Mouse (Mus musculus) forebrain, postnatal 0 days (tissue): ENCODE measurements around the gene Cldn6. TPM values are rescaled to one million over a fixed set of nuclear protein-coding genes. Genes with fewer than 3 reads are reported as not detected.

Experiments
- ATAC-seq: fragments of 200-750 bp; cut with Nextera tagmentation; 2 replicates; pipeline ENCODE4 v1.8.0; 2017; ENCODE audit warnings: mild to moderate bottlenecking, moderate library complexity
- DNase-seq: peaks from one replicate; pipeline ENCODE4 v3.0.0-alpha.2; 2015
- H3K27ac ChIP-seq: fragments of 300-500 bp; sonication (generic); 2 replicates; pipeline ENCODE4 v1.5.1; 2014; ENCODE audit warnings: low read depth, mild to moderate bottlenecking, antibody characterized with exemption, low read length, moderate library complexity, mixed read lengths
- H3K27me3 ChIP-seq: fragments of 300-500 bp; sonication (generic); 2 replicates; pipeline ENCODE4 v1.6.1; 2014; ENCODE audit warnings: mild to moderate bottlenecking, low read length, mixed read lengths; ENCODE audit not compliant: insufficient read depth
- H3K36me3 ChIP-seq: fragments of 300-500 bp; sonication (generic); 2 replicates; pipeline ENCODE4 v1.6.1; 2014; ENCODE audit warnings: mild to moderate bottlenecking, moderate library complexity; ENCODE audit not compliant: insufficient read depth
- H3K4me1 ChIP-seq: fragments of 300-500 bp; sonication (generic); 2 replicates; pipeline ENCODE4 v1.6.1; 2014; ENCODE audit warnings: antibody characterized with exemption; ENCODE audit not compliant: insufficient read depth
- H3K4me2 ChIP-seq: fragments of 300-500 bp; sonication (generic); 2 replicates; pipeline ENCODE4 v1.6.1; 2014; ENCODE audit warnings: low read depth, mild to moderate bottlenecking, moderate library complexity
- H3K4me3 ChIP-seq: fragments of 300-500 bp; sonication (generic); 2 replicates; pipeline ENCODE4 v1.5.1; 2014; ENCODE audit warnings: low read depth, low read length, mixed read lengths
- H3K9ac ChIP-seq: fragments of 300-500 bp; sonication (generic); 2 replicates; pipeline ENCODE4 v1.6.1; 2014; ENCODE audit warnings: mild to moderate bottlenecking
- H3K9me3 ChIP-seq: fragments of 300-500 bp; sonication (generic); 2 replicates; pipeline ENCODE4 v1.6.1; 2016; ENCODE audit warnings: low read length
- CTCF ChIP-seq: sonication (generic); IDR thresholded peaks from 2 replicates; pipeline ENCODE4 v1.5.1; 2016; ENCODE audit warnings: antibody characterized with exemption, control low read depth, low read depth
- WGBS: fragments of 180-500 bp; shearing (Covaris S2); extraction: QIAGEN DNeasy Blood & Tissue Kit; methylation state at CpG from one replicate; pipeline ENCODE4 v1.1.7; 2014; 5-methylcytosine and 5-hydroxymethylcytosine counted together
- polyA plus RNA-seq: library from polyadenylated mRNA; unstranded; fragments of >200 nt; fragmentation: Nextera tagmentation; extraction: Ambion mirVana; gene quantifications from 2 replicates; pipeline ENCODE4 v1.2.1, GENCODE M21; 2015
- total RNA-seq: library from RNA; depleted of rRNA; stranded (reverse); fragments of >200 nt; gene quantifications from 2 replicates; pipeline ENCODE4 v1.2.3, GENCODE M21; 2014

The Cldn6 gene
- total and polyA plus RNA-seq, 2 experiments from 2014 or later: 0.76 to 1.8 TPM

DNA sequence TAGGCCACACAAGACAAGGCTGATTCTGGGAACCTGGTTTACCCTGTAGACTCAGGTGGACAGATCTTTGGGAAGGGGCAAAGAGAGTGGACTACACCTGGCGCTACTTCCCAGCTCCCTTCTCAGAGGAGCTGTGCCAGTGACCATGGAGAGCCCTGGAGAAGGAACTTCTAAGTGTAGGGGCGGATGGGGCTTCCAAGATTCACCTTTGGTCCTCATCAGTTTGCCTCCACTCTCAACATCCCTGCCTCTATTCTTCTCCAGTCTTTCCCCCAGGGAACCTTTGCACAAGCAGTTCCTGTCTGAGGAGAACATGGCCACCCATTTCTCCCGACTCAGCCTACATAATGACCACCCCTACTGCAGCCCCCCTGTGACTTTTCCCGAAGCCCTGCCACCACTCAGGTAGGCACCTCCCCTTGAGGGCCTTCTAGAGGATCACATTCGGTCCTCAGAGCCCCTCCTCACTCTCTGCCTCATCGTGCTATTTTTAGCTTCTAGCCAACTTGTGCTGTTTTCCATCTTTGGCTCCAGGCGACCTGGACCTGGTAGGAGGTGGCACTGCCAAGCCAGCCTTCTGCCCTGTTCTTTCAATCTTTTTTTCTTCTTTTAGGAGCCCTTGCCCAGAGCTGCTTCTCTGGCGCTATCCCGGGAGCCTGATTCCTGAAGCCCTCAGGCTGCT is 4.6 kb upstream of the Cldn6 start:
- Histone ChIP-seq H3K4me1 (peaks cover 18% of the 10 kb centered on the region; the same call in 1 of the 2 replicates), H3K4me3 (peak overlapping the region; percentile 71), H3K9ac (peak overlapping the region; percentile 72; the same call in 1 of the 2 replicates), H3K36me3 (0 out of 2 replicates have a peak, but pooled peaks cover 6% of the 10 kb centered on the region), H3K4me2 (peak overlapping the region; percentile 85), H3K9me3 (no peaks in the 10 kb centered on the region), H3K27me3 (peaks cover 11% of the 10 kb centered on the region; the same call in 1 of the 2 replicates), H3K27ac (no peak overlapping the region)
- TF ChIP-seq CTCF: no peak
- ATAC-seq (no peak), DNase-seq (no peak)
- 38% methylated on average over 9 of the region's 9 CpGs for WGBS

- Histone ChIP-seq H3K36me3 (0 out of 2 replicates have a peak, but pooled peaks cover under 1% of the 10 kb centered on the region), H3K4me2 (peak overlapping the region; percentile 85; the same call in 1 of the 2 replicates), H3K9ac (no peak overlapping the region), H3K9me3 (no peaks in the 10 kb centered on the region), H3K27ac (no peak overlapping the region), H3K4me3 (no peak overlapping the region), H3K27me3 (peaks cover 18% of the 10 kb centered on the region), H3K4me1 (peaks cover 18% of the 10 kb centered on the region; the same call in 1 of the 2 replicates)
- WGBS: 39% methylated on average over 5 of the region's 5 CpGs
- TF ChIP-seq CTCF: no peak
- ATAC-seq: no peak
- DNase-seq: no peak
Observed at GRCm38 (mm10) chr17:23675127-23675526, 3.9 kb upstream of the Cldn6 start.

GRCm38 (mm10) chr17:23675564-23676281 is 3.3 kb upstream of the Cldn6 start:
- no peak overlapping the region for H3K4me3 ChIP-seq
- peaks cover 18% of the 10 kb centered on the region; the same call in 1 of the 2 replicates for H3K4me1 ChIP-seq
- 14% methylated on average over 15 of the region's 15 CpGs for WGBS
- DNase-seq (no peak), ATAC-seq (no peak)
- H3K27me3 ChIP-seq: peaks cover 24% of the 10 kb centered on the region
- peak overlapping the region; percentile 70 for H3K4me2 ChIP-seq
- TF ChIP-seq CTCF: no peak
- no peak overlapping the region for H3K9ac ChIP-seq
- no peaks in the 10 kb centered on the region for H3K9me3 ChIP-seq
- H3K27ac ChIP-seq: no peak overlapping the region
- no peaks in the 10 kb centered on the region for H3K36me3 ChIP-seq

- H3K4me3 ChIP-seq: peak overlapping the region; percentile 39
- under 1% methylated on average over 37 of the region's 37 CpGs for WGBS
- peak overlapping the region; percentile 23; the same call in 1 of the 2 replicates for H3K9ac ChIP-seq
- peaks cover 18% of the 10 kb centered on the region; the same call in 1 of the 2 replicates for H3K4me1 ChIP-seq
- no peak overlapping the region for H3K27ac ChIP-seq
- H3K9me3 ChIP-seq: no peaks in the 10 kb centered on the region
- no peak for TF ChIP-seq CTCF
- ATAC-seq (no peak), DNase-seq (no peak)
- peak overlapping the region; percentile 70 for H3K4me2 ChIP-seq
- H3K27me3 ChIP-seq: peaks cover 30% of the 10 kb centered on the region
- H3K36me3 ChIP-seq: no peaks in the 10 kb centered on the region
Observed at GRCm38 (mm10) chr17:23676473-23677031, 2.5 kb upstream of the Cldn6 start.

- ATAC-seq (peak; percentile 21; the same call in 1 of the 2 replicates), DNase-seq (peak; percentile 80)
- Histone ChIP-seq H3K27ac (no peak within 1 kb of the TSS), H3K4me2 (peak within 1 kb of the TSS; percentile 70), H3K9me3 (no peaks in the 10 kb centered on the region), H3K36me3 (no peaks in the 10 kb centered on the region), H3K27me3 (peaks cover 30% of the 10 kb centered on the region), H3K9ac (peak within 1 kb of the TSS; percentile 23; the same call in 1 of the 2 replicates), H3K4me1 (peaks cover 18% of the 10 kb centered on the region; the same call in 1 of the 2 replicates), H3K4me3 (peak within 1 kb of the TSS; percentile 39)
- no peak for TF ChIP-seq CTCF
- WGBS: 1% methylated on average over 34 of the region's 34 CpGs
Observed at GRCm38 (mm10) chr17:23677236-23677679, 1.8 kb upstream of the Cldn6 start, which contains the start of gene Tnfrsf12a. Tnfrsf12a (minus strand) TSS chr17:23677468.

GRCm38 (mm10) chr17:23680336-23680735 is 1.3 kb downstream of the Cldn6 start:
- H3K27ac ChIP-seq: no peak overlapping the region
- no peak for TF ChIP-seq CTCF
- ATAC-seq: no peak
- no peak overlapping the region for H3K4me2 ChIP-seq
- H3K9me3 ChIP-seq: no peaks in the 10 kb centered on the region
- no peaks in the 10 kb centered on the region for H3K36me3 ChIP-seq
- WGBS: 87% methylated on average over 9 of the region's 9 CpGs
- peaks cover 10% of the 10 kb centered on the region; the same call in 1 of the 2 replicates for H3K4me1 ChIP-seq
- DNase-seq: no peak
- peaks cover 30% of the 10 kb centered on the region for H3K27me3 ChIP-seq
- no peak overlapping the region for H3K4me3 ChIP-seq
- H3K9ac ChIP-seq: no peak overlapping the region
